Mouse (Mus musculus) E14TG2a.4 (cell line): Measurements from ENCODE around the gene Stat5a.

Source experiments
- H3K27me3 ChIP-seq: 2 replicates; pipeline ENCODE4 v1.6.1; 2014; ENCODE audit warnings: low read length, control low read depth; ENCODE audit not compliant: insufficient read depth
- H3K36me3 ChIP-seq: 2 replicates; pipeline ENCODE4 v1.6.1; 2014; ENCODE audit warnings: low read length, control low read depth; ENCODE audit not compliant: insufficient read depth
- H3K4me1 ChIP-seq: replicated peaks from 2 replicates; pipeline ENCODE4 v1.6.1; 2014; ENCODE audit warnings: low read depth, low read length, control low read depth
- H3K4me3 ChIP-seq: replicated peaks from 2 replicates; pipeline ENCODE4 v1.5.1; 2014; ENCODE audit warnings: mild to moderate bottlenecking, low read length
- H3K9me3 ChIP-seq: 2 replicates; pipeline ENCODE4 v1.6.1; 2014; ENCODE audit warnings: low read length, control low read depth
- CTCF ChIP-seq: conservative IDR thresholded peaks from 2 replicates; pipeline ENCODE4 v1.5.1; 2014; ENCODE audit warnings: low read length
- NANOG ChIP-seq: IDR thresholded peaks from 2 replicates; pipeline ENCODE4 v1.6.1; 2014; ENCODE audit warnings: borderline replicate concordance, low read length, mixed read lengths
- POU5F1 ChIP-seq: IDR thresholded peaks from 2 replicates; pipeline ENCODE4 v1.6.1; 2014; ENCODE audit warnings: low read length, borderline replicate concordance

Gene Stat5a

GRCm38 (mm10) chr11:100858935-100859578 is at the start of gene Stat5a:
Gene Stat5a, plus strand, starts transcription at chr11:100859351.
- H3K27me3 ChIP-seq, result peaks cover 78% of the 10 kb centered on the region
- H3K4me1 ChIP-seq, result peaks cover 54% of the 10 kb centered on the region
- H3K4me3 ChIP-seq, result peak within 1 kb of the TSS; percentile 77
- TF ChIP-seq NANOG, result no peak
- no peak for TF ChIP-seq CTCF
- no peak for TF ChIP-seq POU5F1
- no peaks in the 10 kb centered on the region for H3K9me3 ChIP-seq
- no peaks in the 10 kb centered on the region for H3K36me3 ChIP-seq

GRCm38 (mm10) chr11:100810516-100810915 is 48.6 kb upstream of the Stat5a start:
- TF ChIP-seq POU5F1, result no peak
- TF ChIP-seq NANOG, result no peak
- no peak for TF ChIP-seq CTCF
- H3K36me3 ChIP-seq, result no peaks in the 10 kb centered on the region
- peaks cover 9% of the 10 kb centered on the region for H3K9me3 ChIP-seq
- H3K27me3 ChIP-seq, result no peaks in the 10 kb centered on the region
- no peak overlapping the region for H3K4me3 ChIP-seq
- H3K4me1 ChIP-seq, result peaks cover 20% of the 10 kb centered on the region

GRCm38 (mm10) chr11:100811132-100811531 is 48.0 kb upstream of the Stat5a start:
- Histone ChIP-seq H3K4me1 (peaks cover 20% of the 10 kb centered on the region), H3K9me3 (peaks cover 9% of the 10 kb centered on the region), H3K36me3 (no peaks in the 10 kb centered on the region), H3K27me3 (no peaks in the 10 kb centered on the region), H3K4me3 (no peak overlapping the region)
- no peak for TF ChIP-seq NANOG
- TF ChIP-seq CTCF, result peak; percentile 44
- no peak for TF ChIP-seq POU5F1

GRCm38 (mm10) chr11:100814498-100814897 is 44.7 kb upstream of the Stat5a start:
- TF ChIP-seq POU5F1 (no peak), NANOG (no peak), CTCF (no peak)
- Histone ChIP-seq H3K9me3 (peaks cover 9% of the 10 kb centered on the region), H3K4me1 (peaks cover 3% of the 10 kb centered on the region; the same call in 1 of the 2 replicates), H3K36me3 (no peaks in the 10 kb centered on the region), H3K27me3 (no peaks in the 10 kb centered on the region), H3K4me3 (no peak overlapping the region)

GRCm38 (mm10) chr11:100816342-100816741 is 42.8 kb upstream of the Stat5a start:
- H3K27me3 ChIP-seq, result no peaks in the 10 kb centered on the region
- no peak overlapping the region for H3K4me3 ChIP-seq
- no peak for TF ChIP-seq NANOG
- TF ChIP-seq POU5F1, result no peak
- TF ChIP-seq CTCF, result no peak
- 0 out of 2 replicates have a peak, but pooled peaks cover 3% of the 10 kb centered on the region for H3K9me3 ChIP-seq
- H3K36me3 ChIP-seq, result no peaks in the 10 kb centered on the region
- H3K4me1 ChIP-seq, result peaks cover 3% of the 10 kb centered on the region; the same call in 1 of the 2 replicates

GRCm38 (mm10) chr11:100816801-100817200 is 42.4 kb upstream of the Stat5a start:
- Histone ChIP-seq H3K4me3 (no peak overlapping the region), H3K9me3 (0 out of 2 replicates have a peak, but pooled peaks cover 3% of the 10 kb centered on the region), H3K36me3 (no peaks in the 10 kb centered on the region), H3K4me1 (peaks cover 3% of the 10 kb centered on the region; the same call in 1 of the 2 replicates), H3K27me3 (no peaks in the 10 kb centered on the region)
- TF ChIP-seq CTCF, result no peak
- no peak for TF ChIP-seq POU5F1
- TF ChIP-seq NANOG, result no peak

GRCm38 (mm10) chr11:100817311-100817710 is 41.8 kb upstream of the Stat5a start:
- Histone ChIP-seq H3K9me3 (0 out of 2 replicates have a peak, but pooled peaks cover under 1% of the 10 kb centered on the region), H3K4me3 (no peak overlapping the region), H3K4me1 (peaks cover 3% of the 10 kb centered on the region; the same call in 1 of the 2 replicates), H3K36me3 (no peaks in the 10 kb centered on the region), H3K27me3 (no peaks in the 10 kb centered on the region)
- TF ChIP-seq POU5F1, result no peak
- no peak for TF ChIP-seq NANOG
- no peak for TF ChIP-seq CTCF

- TF ChIP-seq POU5F1 (no peak), NANOG (no peak), CTCF (no peak)
- H3K4me3 ChIP-seq, result no peak overlapping the region
Measured at GRCm38 (mm10) chr11:100818359-100819012, 40.7 kb upstream of the Stat5a start.

More at GRCm38 (mm10) chr11:100818359-100819012, 40.7 kb upstream of the Stat5a start:
- Histone ChIP-seq H3K36me3 (no peaks in the 10 kb centered on the region), H3K27me3 (no peaks in the 10 kb centered on the region), H3K4me1 (peaks cover 3% of the 10 kb centered on the region; the same call in 1 of the 2 replicates), H3K9me3 (no peaks in the 10 kb centered on the region)
